Mouse (Mus musculus): ENCODE measurements around the gene Stum.
"Not testable (repeated sequence)": the region's sequence is repeated elsewhere in the genome, so short reads cannot be mapped to it uniquely, and the experiment has no call there.

The Stum gene

GRCm38 (mm10) chr1:180403694-180404606 is 79.4 kb downstream of the Stum start:
- DNase-seq: peak; percentile 79

GRCm38 (mm10) chr1:180403357-180403693 is 80.0 kb downstream of the Stum start:
- no peak for DNase-seq

- DNase-seq: peak; percentile 56
These were observed 80.7 kb downstream of the Stum start for GRCm38 (mm10) chr1:180402481-180403081.

GRCm38 (mm10) chr1:180401725-180402124 is 81.6 kb downstream of the Stum start:
- DNase-seq: no peak

GRCm38 (mm10) chr1:180400691-180401455 is 82.4 kb downstream of the Stum start:
- DNase-seq: no peak

GRCm38 (mm10) chr1:180398446-180398845 is 84.9 kb downstream of the Stum start:
- no peak for DNase-seq

- DNase-seq: no peak
These were observed 85.6 kb downstream of the Stum start for GRCm38 (mm10) chr1:180397734-180398133.

- DNase-seq: peak; percentile 67
These were observed 89.4 kb downstream of the Stum start for GRCm38 (mm10) chr1:180393873-180394272.

- DNase-seq: no peak
These were observed 90.1 kb downstream of the Stum start for GRCm38 (mm10) chr1:180393017-180393797.

- no peak for DNase-seq
These were observed 91.0 kb downstream of the Stum start for GRCm38 (mm10) chr1:180392137-180392798.

- no peak for DNase-seq
These were observed 91.7 kb downstream of the Stum start for GRCm38 (mm10) chr1:180391575-180391945.

- DNase-seq: no peak
These were observed 92.3 kb downstream of the Stum start for GRCm38 (mm10) chr1:180390746-180391574.

GRCm38 (mm10) chr1:180390321-180390731 is 93.0 kb downstream of the Stum start:
- DNase-seq: peak; percentile 56

- not testable (repeated sequence) for DNase-seq
These were observed 94.0 kb downstream of the Stum start for GRCm38 (mm10) chr1:180389213-180389760.

- peak; percentile 38 for DNase-seq
These were observed 94.8 kb downstream of the Stum start for GRCm38 (mm10) chr1:180388481-180388880.

- DNase-seq: no peak
These were observed 95.4 kb downstream of the Stum start for GRCm38 (mm10) chr1:180387750-180388480.

GRCm38 (mm10) chr1:180386951-180387749 is 96.2 kb downstream of the Stum start:
- peak; percentile 99 for DNase-seq

GRCm38 (mm10) chr1:180385308-180385707 is 98.0 kb downstream of the Stum start:
- DNase-seq: no peak

GRCm38 (mm10) chr1:180384486-180384885 is 98.8 kb downstream of the Stum start:
- no peak for DNase-seq
